34 mouse cellular contexts compared by ENCODE assay signal in genomic region chr14:17885320-17885719, GRCm38 (mm10).
"Had no signal": no experiment of that assay in that cellular context is flagged by ENCODE, and none has a peak within 500 bp of the region (broad histone marks: within the 10 kb centered on the region; RNA-seq: fewer than 3 reads in every experiment).

No protein-coding gene starts in this region.

- ATAC-seq: hindbrain, embryonic 16.5 days; hindbrain, postnatal 0 days; inflammation-experienced regulatory T-cells, adult 6 months; intestine, embryonic 15.5 days; intestine, embryonic 16.5 days; intestine, postnatal 0 days had no signal

- H3K36me3 ChIP-seq: heart, embryonic 10.5 days; heart, embryonic 12.5 days; heart, embryonic 13.5 days; heart, embryonic 15.5 days; hindbrain, embryonic 10.5 days; hindbrain, embryonic 12.5 days; hindbrain, embryonic 13.5 days; hindbrain, embryonic 15.5 days; intestine, embryonic 15.5 days; kidney, embryonic 15.5 days had no signal

- H3K4me2 ChIP-seq: heart, embryonic 11.5 days; heart, embryonic 12.5 days; heart, embryonic 13.5 days; heart, embryonic 15.5 days; hindbrain, embryonic 12.5 days; hindbrain, embryonic 13.5 days; hindbrain, embryonic 14.5 days; hindbrain, embryonic 15.5 days; intestine, embryonic 15.5 days; kidney, embryonic 15.5 days had no signal

- H3K4me1 ChIP-seq: heart, embryonic 10.5 days; heart, embryonic 12.5 days; heart, embryonic 13.5 days; heart, embryonic 15.5 days; hindbrain, embryonic 10.5 days; hindbrain, embryonic 12.5 days; hindbrain, embryonic 13.5 days; hindbrain, embryonic 15.5 days; intestine, embryonic 15.5 days; kidney, embryonic 15.5 days had no signal

- H3K27me3 ChIP-seq: heart, embryonic 12.5 days; heart, embryonic 13.5 days; heart, embryonic 15.5 days; hindbrain, embryonic 12.5 days; hindbrain, embryonic 13.5 days; hindbrain, embryonic 15.5 days; intestine, embryonic 15.5 days; kidney, embryonic 15.5 days had no signal

- DNase-seq: heart, postnatal 10 days; heart, postnatal 14 days; heart, postnatal 36 days; heart, postnatal 4 days; kidney, adult 11 months; kidney, adult 18-20 months; kidney, adult 2 months; kidney, adult 8-10 months; kidney, adult 9 months; kidney, postnatal 10 days; kidney, postnatal 25 days; kidney, postnatal 36 days; kidney, postnatal 4 days; layer of hippocampus, adult 9-11 months; layer of hippocampus, postnatal 36 days had no signal

- H3K9ac ChIP-seq: heart, embryonic 12.5 days; heart, embryonic 13.5 days; heart, embryonic 15.5 days; hindbrain, embryonic 12.5 days; hindbrain, embryonic 13.5 days; hindbrain, embryonic 14.5 days; hindbrain, embryonic 15.5 days; intestine, embryonic 15.5 days; kidney, embryonic 15.5 days had no signal

- H3K9me3 ChIP-seq: heart, embryonic 10.5 days; heart, embryonic 12.5 days; heart, embryonic 13.5 days; heart, embryonic 15.5 days; hindbrain, embryonic 10.5 days; hindbrain, embryonic 12.5 days; hindbrain, embryonic 13.5 days; hindbrain, embryonic 15.5 days; intestine, embryonic 15.5 days; kidney, embryonic 15.5 days had no signal

- H3K4me3 ChIP-seq: heart, embryonic 10.5 days; heart, embryonic 12.5 days; heart, embryonic 13.5 days; heart, embryonic 15.5 days; hindbrain, embryonic 10.5 days; hindbrain, embryonic 12.5 days; hindbrain, embryonic 13.5 days; hindbrain, embryonic 15.5 days; intestine, embryonic 15.5 days; kidney, embryonic 15.5 days; layer of hippocampus, adult 2 months had no signal

- H3K27ac ChIP-seq: heart, embryonic 10.5 days; heart, embryonic 13.5 days; heart, embryonic 15.5 days; hindbrain, embryonic 10.5 days; hindbrain, embryonic 12.5 days; hindbrain, embryonic 13.5 days; hindbrain, embryonic 14.5 days; hindbrain, embryonic 15.5 days; hindbrain, postnatal 0 days; intestine, embryonic 15.5 days; kidney, embryonic 15.5 days; kidney, postnatal 0 days; layer of hippocampus, adult 2 months had no signal
